Mouse (Mus musculus) G1E (cell line): Measurements from ENCODE around the gene 1700003H04Rik. TPM values are rescaled to one million over a fixed set of nuclear protein-coding genes. Genes with fewer than 3 reads are reported as not detected.

Experiments
- ATAC-seq: 2 replicates; pipeline ENCODE4 v1.8.0; 2016; ENCODE audit warnings: mild to moderate bottlenecking; ENCODE audit not compliant: insufficient number of reproducible peaks, poor library complexity, low FRiP score, severe bottlenecking; ENCODE audit errors: extremely low read depth
- DNase-seq: peaks from one replicate; pipeline ENCODE4 v3.0.0; 2012; ENCODE audit warnings: low spot score
- H3K27me3 ChIP-seq: 2 replicates; pipeline ENCODE4 v1.6.1; 2012; ENCODE audit warnings: mild to moderate bottlenecking, low read length, inconsistent platforms; ENCODE audit not compliant: insufficient read depth
- H3K36me3 ChIP-seq: replicated peaks from 2 replicates; pipeline ENCODE3; 2012; ENCODE audit warnings: mild to moderate bottlenecking, inconsistent platforms
- H3K4me1 ChIP-seq: 2 replicates; pipeline ENCODE4 v1.6.1; 2012; ENCODE audit warnings: low read depth, low read length, inconsistent platforms, mixed read lengths; ENCODE audit not compliant: insufficient read depth
- H3K4me3 ChIP-seq: 2 replicates; pipeline ENCODE4 v1.5.1; 2012; ENCODE audit warnings: low read depth, mild to moderate bottlenecking, inconsistent platforms, low read length, moderate library complexity, mixed read lengths
- H3K9me3 ChIP-seq: replicated peaks from 2 replicates; pipeline ENCODE4 v1.6.1; 2012; ENCODE audit warnings: inconsistent platforms
- CTCF ChIP-seq: IDR thresholded peaks from 2 replicates; pipeline ENCODE4 v1.5.1; 2012; ENCODE audit warnings: low read depth, low read length, inconsistent platforms, mixed read lengths
- GATA1 ChIP-seq: IDR thresholded peaks from 2 replicates; pipeline ENCODE4 v1.6.1; 2012; ENCODE audit warnings: borderline replicate concordance, low read length, inconsistent platforms, mixed read lengths
- GATA2 ChIP-seq: IDR thresholded peaks from 2 replicates; pipeline ENCODE4 v1.6.1; 2012; ENCODE audit warnings: low read depth, low read length, inconsistent platforms, borderline replicate concordance
- POLR2AphosphoS5 ChIP-seq: IDR thresholded peaks from 2 replicates; pipeline ENCODE4 v1.6.1; 2012; ENCODE audit warnings: low read depth, low read length, inconsistent platforms; ENCODE audit not compliant: insufficient replicate concordance
- TAL1 ChIP-seq: conservative IDR thresholded peaks from 2 replicates; pipeline ENCODE4 v1.6.1; 2012; ENCODE audit warnings: low read depth, low read length, inconsistent platforms, mixed read lengths
- polyA plus RNA-seq: library from polyadenylated mRNA; stranded (reverse); fragments of >175 nt; gene quantifications from 2 replicates; pipeline ENCODE4 v1.2.3, GENCODE M21; 2012
- total RNA-seq, 2 experiments: library from RNA; stranded (forward) in 1 of 2; stranded (reverse) in 1 of 2; fragments of 200-1000 nt in 1 of 2; fragments of >200 nt in 1 of 2; fragmentation: Nextera tagmentation in 1 of 2; gene quantifications; 2 replicates each; pipeline ENCODE4 v1.2.3; 2014 to 2017

1700003H04Rik gene
- total and polyA plus RNA-seq, 3 experiments = not detected

DNA sequence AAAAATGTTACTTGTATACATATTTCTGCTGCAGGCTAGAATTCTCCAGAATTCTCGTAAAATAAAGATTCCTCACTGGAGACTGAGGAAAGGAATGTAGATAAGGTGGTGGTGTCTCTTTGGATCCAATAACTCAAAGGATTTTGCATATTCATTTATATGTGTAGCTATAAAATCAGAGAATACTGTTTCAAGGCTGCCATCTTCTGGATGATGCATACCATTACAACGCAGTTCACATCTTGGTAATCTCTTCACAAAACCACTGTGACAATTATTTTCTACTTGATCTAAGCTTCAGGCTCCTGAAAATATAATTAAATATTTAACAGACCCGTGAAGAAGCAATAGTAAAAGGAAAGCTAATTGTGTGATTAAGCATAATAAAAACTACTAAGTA is 6.6 kb upstream of the 1700003H04Rik start:
- TF ChIP-seq GATA2 = no peak
- no peak for TF ChIP-seq POLR2AphosphoS5
- no peak for TF ChIP-seq CTCF
- no peak for TF ChIP-seq TAL1
- TF ChIP-seq GATA1 = no peak
- Histone ChIP-seq H3K4me1 (no peaks in the 10 kb centered on the region), H3K27me3 (no peaks in the 10 kb centered on the region), H3K36me3 (no peaks in the 10 kb centered on the region), H3K9me3 (no peaks in the 10 kb centered on the region), H3K4me3 (no peak overlapping the region)
- DNase-seq = no peak
- no peak for ATAC-seq

DNA sequence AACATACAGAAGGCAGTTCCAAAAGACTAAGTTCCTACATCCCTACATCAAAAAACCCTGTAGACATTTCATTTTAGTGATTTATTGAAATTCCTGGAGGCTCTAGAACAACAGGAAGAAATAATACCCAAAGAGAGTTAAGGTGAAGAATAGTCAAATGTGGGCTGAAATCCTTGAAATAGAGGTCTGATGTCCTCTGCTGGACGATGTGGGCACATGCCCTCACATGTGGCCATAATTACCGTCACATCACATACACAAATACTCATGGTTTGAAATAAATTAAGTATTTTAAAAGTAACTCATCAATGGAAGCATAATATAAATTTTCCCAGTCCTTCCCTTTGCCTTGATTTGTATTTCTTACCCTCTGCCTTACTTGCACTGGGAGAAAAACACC is 4.9 kb upstream of the 1700003H04Rik start:
- H3K4me3 ChIP-seq = no peak overlapping the region
- ATAC-seq (no peak), DNase-seq (no peak)
- no peaks in the 10 kb centered on the region for H3K9me3 ChIP-seq
- TF ChIP-seq GATA1 (no peak), GATA2 (no peak), POLR2AphosphoS5 (no peak), CTCF (no peak), TAL1 (no peak)
- no peaks in the 10 kb centered on the region for H3K36me3 ChIP-seq
- H3K4me1 ChIP-seq = no peaks in the 10 kb centered on the region
- H3K27me3 ChIP-seq = no peaks in the 10 kb centered on the region

DNA sequence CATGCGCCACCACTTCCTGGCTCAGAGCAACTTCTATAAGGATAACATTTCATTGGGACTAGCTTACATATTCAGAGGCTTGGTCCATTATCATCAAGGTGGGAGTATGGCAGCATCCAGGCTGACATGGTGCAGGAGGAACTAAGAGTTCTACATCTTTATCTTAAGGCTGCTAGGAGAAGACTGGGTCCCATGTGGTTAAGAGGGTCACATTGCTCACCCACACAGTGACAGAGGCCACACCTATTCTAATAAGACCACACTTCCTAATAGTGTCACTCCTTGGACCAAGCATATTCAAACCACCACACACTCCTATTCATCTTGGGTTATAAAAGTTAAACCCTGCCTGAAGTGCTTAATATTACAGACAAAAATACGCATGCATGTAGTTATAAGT is 23.6 kb downstream of the 1700003H04Rik start:
- H3K4me3 ChIP-seq = no peak overlapping the region
- DNase-seq = no peak
- no peaks in the 10 kb centered on the region for H3K9me3 ChIP-seq
- ATAC-seq = no peak
- no peaks in the 10 kb centered on the region for H3K4me1 ChIP-seq
- no peak for TF ChIP-seq GATA1
- no peak for TF ChIP-seq GATA2
- TF ChIP-seq TAL1 = no peak
- no peak for TF ChIP-seq CTCF
- H3K27me3 ChIP-seq = no peaks in the 10 kb centered on the region
- no peaks in the 10 kb centered on the region for H3K36me3 ChIP-seq

DNA sequence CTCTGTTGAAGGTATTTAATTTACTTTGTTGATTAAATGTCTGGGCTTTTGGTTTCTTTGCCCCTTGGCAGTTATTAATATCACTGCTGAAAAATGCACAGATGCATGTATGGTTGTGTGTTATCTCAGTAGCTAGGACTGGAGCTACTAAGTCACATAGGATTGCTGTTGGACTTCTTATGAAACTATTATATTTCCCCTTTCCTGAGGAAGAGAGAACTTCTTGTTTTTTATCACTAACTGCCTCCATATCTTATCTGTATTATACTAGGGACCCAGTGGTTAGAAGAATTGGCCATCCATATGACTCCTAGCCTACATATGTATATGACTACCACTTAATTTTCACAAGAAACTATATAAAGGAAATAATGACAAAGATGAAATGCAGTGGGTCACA is 24.9 kb downstream of the 1700003H04Rik start:
- ATAC-seq (no peak), DNase-seq (no peak)
- Histone ChIP-seq H3K9me3 (no peaks in the 10 kb centered on the region), H3K4me1 (no peaks in the 10 kb centered on the region), H3K36me3 (no peaks in the 10 kb centered on the region), H3K4me3 (no peak overlapping the region), H3K27me3 (no peaks in the 10 kb centered on the region)
- TF ChIP-seq TAL1 (no peak), GATA1 (no peak), POLR2AphosphoS5 (no peak), CTCF (no peak), GATA2 (no peak)

DNA sequence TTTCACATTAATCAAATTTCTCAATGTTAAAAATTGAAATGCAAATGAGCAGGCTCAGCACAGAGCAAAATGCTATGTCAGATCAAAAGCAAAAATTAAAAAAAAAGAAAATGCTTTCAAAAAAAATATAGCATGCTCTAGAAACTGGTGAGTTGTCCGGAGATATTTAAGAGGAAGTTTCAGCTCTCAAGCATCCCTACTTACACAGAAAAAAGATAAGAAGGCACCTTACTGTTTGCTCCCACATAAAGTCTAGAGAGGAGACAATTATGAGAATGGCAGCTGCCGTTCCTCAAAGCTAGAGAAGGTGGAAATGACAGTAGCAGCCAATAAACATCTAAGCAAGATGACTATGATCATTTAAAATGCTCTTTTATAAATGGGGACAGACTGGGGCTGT is 25.8 kb downstream of the 1700003H04Rik start:
- Histone ChIP-seq H3K36me3 (no peaks in the 10 kb centered on the region), H3K27me3 (no peaks in the 10 kb centered on the region), H3K4me3 (no peak overlapping the region), H3K4me1 (no peaks in the 10 kb centered on the region), H3K9me3 (no peaks in the 10 kb centered on the region)
- no peak for ATAC-seq
- TF ChIP-seq GATA1 = no peak
- TF ChIP-seq GATA2 = no peak
- TF ChIP-seq POLR2AphosphoS5 = no peak
- no peak for TF ChIP-seq TAL1
- TF ChIP-seq CTCF = no peak
- no peak for DNase-seq

DNA sequence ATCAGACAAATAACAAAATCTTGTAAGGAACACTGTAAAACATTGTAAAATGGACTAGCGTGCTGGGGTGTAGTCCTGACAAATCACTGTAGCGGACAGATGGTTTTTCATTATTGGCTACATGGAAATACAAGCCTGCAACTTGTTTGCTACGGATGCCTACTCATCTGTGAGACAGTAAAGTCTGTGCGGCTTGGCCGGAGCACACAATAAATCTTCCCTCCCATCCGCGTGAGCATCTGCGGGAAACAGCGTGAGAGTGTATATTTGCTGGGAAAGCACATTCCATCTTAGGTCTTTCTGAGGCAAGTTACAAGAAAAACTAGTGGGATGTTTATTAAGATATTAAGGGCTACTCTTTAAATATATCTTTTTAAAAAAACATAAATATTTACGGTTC is 32.0 kb downstream of the 1700003H04Rik start:
- DNase-seq = no peak
- Histone ChIP-seq H3K4me1 (no peaks in the 10 kb centered on the region), H3K9me3 (no peaks in the 10 kb centered on the region), H3K36me3 (no peaks in the 10 kb centered on the region), H3K27me3 (no peaks in the 10 kb centered on the region), H3K4me3 (no peak overlapping the region)
- ATAC-seq = no peak
- TF ChIP-seq CTCF (no peak), TAL1 (no peak), POLR2AphosphoS5 (no peak), GATA2 (no peak), GATA1 (no peak)
